Mouse (Mus musculus) liver, adult 2 months (tissue): ENCODE results near the gene Bdh2.

Source experiments
- CTCF ChIP-seq: fragments of 200-500 bp; IDR thresholded peaks from 2 replicates; pipeline ENCODE4 v1.5.1; 2011; ENCODE audit warnings: low read depth, low read length, control low read depth
- POLR2A ChIP-seq: fragments of 200-500 bp; IDR thresholded peaks from 2 replicates; pipeline ENCODE4 v1.6.1; 2011; ENCODE audit warnings: low read length, control low read depth; ENCODE audit not compliant: insufficient read depth; ENCODE audit errors: extremely low read depth

DNA sequence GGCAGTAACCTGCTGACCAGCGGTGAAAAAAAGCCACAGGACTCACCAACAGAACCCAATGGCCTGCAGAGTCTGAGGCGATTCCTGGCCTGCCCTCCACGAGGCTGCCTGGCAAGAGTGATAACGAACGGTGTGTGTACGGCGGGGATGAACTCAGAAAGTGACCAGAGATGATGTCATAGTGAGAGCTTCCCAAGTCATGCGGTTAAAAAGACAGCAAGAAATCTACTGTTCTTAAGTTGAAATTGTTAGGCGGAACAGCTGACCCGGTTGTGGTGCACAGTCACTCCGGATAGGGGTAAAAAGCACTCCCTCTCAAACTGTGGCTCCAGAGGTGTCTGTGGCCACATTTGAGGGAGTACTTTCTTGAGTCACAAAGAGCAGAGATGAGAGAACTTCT is 37.3 kb downstream of the Bdh2 start:
- TF ChIP-seq POLR2A (no peak), CTCF (no peak)
